ENCODE assay signal across 21 mouse cellular contexts in the genomic region with DNA sequence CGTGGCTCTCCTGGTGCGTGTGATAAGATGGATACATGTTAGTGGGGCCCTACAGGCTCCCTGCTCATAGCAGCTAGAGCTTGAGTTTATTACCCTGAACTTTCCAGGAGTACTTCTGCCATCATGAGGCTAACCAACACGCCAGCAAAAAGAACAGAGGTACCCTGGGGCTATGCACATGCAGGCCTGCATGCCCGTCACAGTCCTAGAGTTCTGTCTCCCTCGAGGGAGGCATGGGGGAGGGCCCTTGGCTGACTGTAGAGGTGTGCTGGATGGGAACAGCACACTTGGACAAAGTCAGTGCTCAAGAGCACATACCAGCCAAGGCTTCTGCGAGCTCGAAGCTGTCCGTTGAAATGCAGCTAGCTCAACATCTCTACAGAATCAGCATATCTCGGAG. TPM values are rescaled to one million over a fixed set of nuclear protein-coding genes. Genes with fewer than 3 reads are reported as not detected.
DNase-seq lines count a peak whose midpoint lies in the region; ATAC-seq and TF ChIP-seq lines count a peak whose summit lies in the region.
"Had no signal": no experiment of that assay in that cellular context is flagged by ENCODE, and none has a peak within 500 bp of the region (broad histone marks: within the 10 kb centered on the region; RNA-seq: fewer than 3 reads in every experiment).

No protein-coding gene starts in this region.

- H3K27ac ChIP-seq in kidney, adult 2 months (ENCODE audit: insufficient read depth, low read depth, low read length), result peak overlapping the region; percentile 57
- no peak overlapping the region for H3K27ac ChIP-seq in kidney, embryonic 14.5 days (ENCODE audit: low read depth, low read length)
- H3K27ac ChIP-seq: embryonic facial prominence, embryonic 13.5 days; forebrain, embryonic 13.5 days; gastrocnemius, adult 2 months; hindbrain, embryonic 12.5 days had no signal

- H3K9ac ChIP-seq in kidney, embryonic 14.5 days (ENCODE audit: low read depth, low read length), result no peak overlapping the region
- H3K9ac ChIP-seq: embryonic facial prominence, embryonic 13.5 days; forebrain, embryonic 13.5 days; forebrain, postnatal 0 days; hindbrain, embryonic 12.5 days had no signal

- H3K4me3 ChIP-seq in kidney, adult 2 months (ENCODE audit: insufficient read depth, low read depth, low read length), result no peak overlapping the region
- no peak overlapping the region for H3K4me3 ChIP-seq in kidney, embryonic 14.5 days (ENCODE audit: low read length)
- H3K4me3 ChIP-seq: embryonic facial prominence, embryonic 13.5 days; forebrain, embryonic 13.5 days; gastrocnemius, adult 2 months; hindbrain, embryonic 12.5 days had no signal

- peak; percentile 81 for DNase-seq in kidney, adult 2 months
- peak; percentile 69 for DNase-seq in kidney, postnatal 14 days
- DNase-seq in thymus, postnatal 14 days, result no peak
- no peak for DNase-seq in cerebellum, adult 9-10 months
- DNase-seq: adrenal gland, postnatal 10 days; cerebellum, adult 11-12 months; cerebellum, adult 9-11 months; cerebellum, postnatal 36 days; forebrain, postnatal 0 days; gastrocnemius, adult 2 months; gastrocnemius, postnatal 36 days; heart, adult 11 months; heart, postnatal 10 days; heart, postnatal 4 days had no signal

- no peaks in the 10 kb centered on the region; the same call in 1 of the 2 replicates for H3K4me1 ChIP-seq in kidney, adult 2 months (ENCODE audit: control insufficient read depth, insufficient read depth, low read length)
- H3K4me1 ChIP-seq in kidney, embryonic 14.5 days (ENCODE audit: control insufficient read depth, insufficient read depth, low read length), result no peaks in the 10 kb centered on the region
- H3K4me1 ChIP-seq: embryonic facial prominence, embryonic 13.5 days; forebrain, embryonic 13.5 days; hindbrain, embryonic 12.5 days had no signal

- H3K4me2 ChIP-seq in kidney, embryonic 14.5 days (replicated peaks; ENCODE audit: low read depth, low read length), result no peak overlapping the region
- H3K4me2 ChIP-seq: embryonic facial prominence, embryonic 13.5 days; forebrain, embryonic 13.5 days; hindbrain, embryonic 12.5 days had no signal

- H3K9me3 ChIP-seq in kidney, embryonic 14.5 days (ENCODE audit: control insufficient read depth, low read length), result no peaks in the 10 kb centered on the region
- H3K9me3 ChIP-seq: embryonic facial prominence, embryonic 13.5 days; forebrain, embryonic 13.5 days; G1E; hindbrain, embryonic 12.5 days had no signal

- TF ChIP-seq CTCF in kidney, adult 2 months (conservative IDR thresholded peaks at IDR 0.05; ENCODE audit: insufficient read depth, insufficient read length, low read depth, low read length), result no peak

- WGBS in kidney, adult 2 months, result 53% methylated on average over 9 of the region's 9 CpGs
- WGBS in kidney, embryonic 14.5 days, result 74% methylated on average over 9 of the region's 9 CpGs

- TF ChIP-seq POLR2A in kidney, adult 2 months (IDR thresholded peaks at IDR 0.05; ENCODE audit: low read depth, low read length), result no peak

- no peaks in the 10 kb centered on the region for H3K27me3 ChIP-seq in kidney, adult 2 months (replicated peaks; ENCODE audit: control insufficient read depth, insufficient read depth, low read length)
- no peaks in the 10 kb centered on the region for H3K27me3 ChIP-seq in kidney, embryonic 14.5 days (ENCODE audit: control insufficient read depth, insufficient read depth, low read length)
- H3K27me3 ChIP-seq: embryonic facial prominence, embryonic 13.5 days; forebrain, embryonic 13.5 days; hindbrain, embryonic 12.5 days had no signal

- peak; percentile 16; the same call in 1 of the 2 replicates for ATAC-seq in kidney, embryonic 14.5 days (ENCODE audit: low FRiP score, low TSS enrichment)
- ATAC-seq in CD4-positive, CD25-positive, alpha-beta regulatory T cell, adult 4 months, result no peak
- ATAC-seq: forebrain, embryonic 13.5 days; forebrain, postnatal 0 days; hindbrain, embryonic 16.5 days had no signal

- H3K36me3 ChIP-seq in kidney, adult 2 months (ENCODE audit: control insufficient read depth, insufficient read depth, low read length), result no peaks in the 10 kb centered on the region
- peaks cover 64% of the 10 kb centered on the region for H3K36me3 ChIP-seq in kidney, embryonic 14.5 days (ENCODE audit: control insufficient read depth, insufficient read depth, low read length)
- H3K36me3 ChIP-seq: G1E had no signal

RNA-seq across cellular contexts. Expression of gene Trappc10, which starts 36.0 kb away (rescaled TPM):
- 45.0 and 57.5 TPM in 2 replicates for polyA plus RNA-seq in kidney, adult 2 months (2012; rRNA removed)
- polyA plus RNA-seq in kidney, embryonic 14.5 days (2014; fragmentation: Nextera tagmentation; extraction: Ambion mirVana), result 16.3 and 22.2 TPM in 2 replicates
- 1 to 10 TPM; 4.9 to 9.0 TPM for polyA plus RNA-seq in CD4-positive, CD25-positive, alpha-beta regulatory T cell, adult 4 months (2017; shearing (Covaris generic))

Comparison
In these comparisons a context has a peak if more than half of its experiments do, and no peak if none do; other contexts are left out.
1. DNase-seq: peak in kidney, adult 2 months (single experiment) and kidney, postnatal 14 days (single experiment); none in thymus, postnatal 14 days (single experiment) and cerebellum, adult 9-10 months (single experiment).